Mouse (Mus musculus) thymus, postnatal 4 days (tissue): Measurements from ENCODE around the gene Olfr832.
"Not testable (repeated sequence)": the region's sequence is repeated elsewhere in the genome, so short reads cannot be mapped to it uniquely, and the experiment has no call there.

ENCODE experiments used
- DNase-seq: peaks from one replicate; pipeline ENCODE4 v3.0.0; 2021

The Olfr832 gene

GRCm38 (mm10) chr9:18936822-18937221, at the start of gene Olfr832:
Gene Olfr832 (plus strand): TSS chr9:18937122.
- not testable (repeated sequence) for DNase-seq

DNA sequence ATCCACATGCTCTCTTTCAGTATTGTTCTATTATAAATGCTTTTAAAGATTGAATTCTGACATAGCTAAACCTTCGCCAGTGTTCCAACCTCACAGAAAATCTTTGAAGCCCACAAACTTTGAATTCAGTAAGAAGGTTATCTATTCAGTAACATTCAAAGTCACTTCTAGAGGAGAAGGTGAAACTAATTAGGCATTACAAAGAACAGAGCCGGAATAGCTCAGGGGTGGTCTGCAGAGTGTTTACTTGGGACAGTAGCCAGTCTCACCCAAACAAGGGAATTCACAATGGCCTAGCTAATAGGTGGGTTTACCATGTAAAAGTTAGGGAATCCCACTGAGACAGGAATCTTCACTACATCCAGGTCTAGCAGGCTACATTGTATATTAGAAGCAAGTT, 29.2 kb upstream of the Olfr832 start:
- not testable (repeated sequence) for DNase-seq

DNA sequence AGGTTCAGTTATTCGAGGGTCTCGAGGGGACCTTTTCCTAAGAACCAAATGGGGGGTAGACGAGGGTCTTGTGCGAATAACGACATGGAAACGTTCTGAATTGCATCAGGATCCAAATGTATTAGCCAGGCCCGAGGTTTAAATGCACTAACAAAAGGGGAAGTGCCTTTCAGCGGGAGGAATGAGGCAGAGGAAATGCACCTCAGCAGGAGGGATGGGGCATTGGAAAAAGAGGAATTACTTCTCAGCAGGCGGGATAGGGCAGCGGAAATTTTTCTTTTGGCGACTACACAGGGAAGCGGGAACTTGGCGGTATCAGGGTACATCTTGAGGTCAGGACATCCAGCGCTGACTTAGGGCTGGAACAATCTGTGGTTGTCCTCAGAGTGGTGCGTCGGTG, 9.0 kb upstream of the Olfr832 start:
- not testable (repeated sequence) for DNase-seq

DNA sequence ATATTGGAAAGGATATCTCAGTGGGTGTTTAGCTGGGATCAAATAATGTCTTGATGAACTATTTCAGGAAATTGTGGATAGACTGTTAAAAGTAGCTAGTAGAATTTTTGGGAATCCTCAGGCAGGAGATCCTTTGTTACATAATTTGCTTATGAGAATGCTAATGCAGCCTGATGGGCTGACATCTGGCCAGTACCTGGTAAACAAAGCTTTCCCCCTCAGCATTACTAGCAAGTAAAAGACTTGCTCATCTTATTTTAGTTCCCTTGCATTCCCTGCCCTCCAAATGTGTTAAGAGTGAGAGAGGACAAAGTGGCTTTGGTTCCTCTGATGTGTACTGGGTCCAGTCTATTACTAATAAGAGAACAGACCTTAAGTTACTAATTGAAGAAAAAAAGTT, 25.1 kb downstream of the Olfr832 start:
- DNase-seq, result no peak

DNA sequence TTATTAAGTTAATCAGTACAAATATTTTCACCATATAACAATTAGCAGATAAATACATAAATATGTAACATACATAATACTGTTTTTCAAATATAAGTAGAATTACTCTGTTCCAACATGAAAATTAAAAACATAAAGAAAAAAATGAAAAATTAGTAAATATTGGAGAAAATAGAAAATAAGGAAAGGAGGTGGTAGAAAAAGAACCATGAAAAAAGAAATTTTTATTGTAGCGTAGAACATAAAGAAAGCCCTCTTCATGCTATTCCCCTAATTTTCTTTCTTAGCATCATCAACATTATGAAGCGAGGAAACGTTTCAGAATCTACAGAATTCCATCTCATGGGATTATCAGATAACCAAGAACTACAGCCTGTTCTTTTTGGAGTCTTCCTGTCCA, 50.8 kb downstream of the Olfr832 start, which contains the start of gene Olfr834:
Olfr834 (plus strand) TSS at position 301 of the 400 bp plus-strand sequence.
- no peak for DNase-seq
